Mouse (Mus musculus) embryonic fibroblast, embryonic 13.5 days (primary cell): Measurements from ENCODE around the gene Taar7a.

Experiments used
- CTCF ChIP-seq: IDR thresholded peaks from 2 replicates; pipeline ENCODE4 v1.5.1; 2011; ENCODE audit warnings: mild to moderate bottlenecking, control low read depth, low read length, moderate library complexity, borderline replicate concordance; ENCODE audit not compliant: insufficient read depth
- POLR2A ChIP-seq: IDR thresholded peaks from 2 replicates; pipeline ENCODE4 v1.6.1; 2011; ENCODE audit warnings: low read depth, mild to moderate bottlenecking, control low read depth, low read length, moderate library complexity

DNA sequence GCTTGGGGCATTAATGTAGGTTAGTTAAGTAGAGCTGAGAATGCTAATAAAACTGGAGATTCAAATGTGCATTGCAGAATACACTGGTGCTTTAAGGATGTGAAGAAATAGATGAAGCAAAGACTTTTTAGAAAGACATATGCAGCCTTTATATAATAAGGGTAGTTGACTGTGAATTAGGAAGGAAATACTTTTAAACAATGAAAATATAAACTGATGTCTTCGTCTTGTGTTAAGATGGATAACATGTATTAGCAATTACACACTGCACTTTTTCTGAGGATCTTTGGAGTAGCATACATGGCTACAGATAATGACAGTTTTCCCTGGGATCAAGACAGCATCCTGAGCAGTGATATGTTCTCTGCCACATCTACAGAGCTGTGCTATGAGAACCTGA, 6.4 kb upstream of the Taar7a start, which contains the start of gene Taar7b:
- TF ChIP-seq CTCF (no peak), POLR2A (no peak)
